Mouse (Mus musculus): ENCODE data around the gene Gm10912. TPM values are rescaled to one million over a fixed set of nuclear protein-coding genes. Genes with fewer than 3 reads are reported as not detected.

Gene Gm10912
- polyA plus RNA-seq, 1 experiment: not detected

DNA sequence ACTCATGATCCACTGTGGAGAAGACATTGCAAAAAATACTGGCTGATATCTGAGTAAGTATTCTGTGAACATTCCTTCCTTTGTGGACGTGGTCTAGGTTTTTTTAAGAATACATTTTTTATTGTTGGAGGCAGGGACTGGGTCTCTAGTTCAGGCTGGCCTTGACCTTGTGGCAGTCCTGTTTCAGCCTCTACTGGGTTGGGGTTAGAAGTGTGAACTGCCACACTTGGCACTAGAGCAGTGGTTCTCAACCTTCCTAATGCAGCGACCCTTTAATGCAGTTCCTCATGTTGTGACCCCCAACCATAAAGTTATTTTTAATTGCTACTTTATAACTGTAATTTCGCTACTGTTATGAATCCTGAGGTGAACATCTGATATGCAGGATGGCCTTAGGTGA is 35.2 kb upstream of the Gm10912 start:
- Histone ChIP-seq H3ac (ENCODE audit: control insufficient read depth, insufficient read length) (no peak overlapping the region), H3K4me2 (ENCODE audit: low read depth) (no peak overlapping the region), H3K27me3 (ENCODE audit: control insufficient read depth, insufficient read depth, insufficient read length) (no peaks in the 10 kb centered on the region), H3K36me3 (ENCODE audit: control insufficient read depth, insufficient read depth) (peaks cover 9% of the 10 kb centered on the region), H3K79me2 (ENCODE audit: control insufficient read depth, insufficient read depth) (peaks cover 18% of the 10 kb centered on the region), H3K4me3 (no peak overlapping the region)
- TF ChIP-seq CEBPB (IDR thresholded peaks at IDR 0.05; ENCODE audit: insufficient read depth, poor library complexity, severe bottlenecking) (no peak), SRF (IDR thresholded peaks at IDR 0.05; ENCODE audit: control insufficient read depth, insufficient read length, low read depth) (no peak), MYOG (IDR thresholded peaks at IDR 0.05; ENCODE audit: control insufficient read depth in 1 of 3, insufficient read depth in 1 of 3, insufficient read length in 2 of 3, low read depth in 2 of 3) (no peak), POLR2AphosphoS2 (IDR thresholded peaks at IDR 0.05; ENCODE audit: insufficient read length, low read depth) (no peak), MYOD1 (IDR thresholded peaks at IDR 0.05; ENCODE audit: control insufficient read depth in 1 of 3, insufficient read length in 2 of 3, low read depth in 2 of 3) (no peak)

DNA sequence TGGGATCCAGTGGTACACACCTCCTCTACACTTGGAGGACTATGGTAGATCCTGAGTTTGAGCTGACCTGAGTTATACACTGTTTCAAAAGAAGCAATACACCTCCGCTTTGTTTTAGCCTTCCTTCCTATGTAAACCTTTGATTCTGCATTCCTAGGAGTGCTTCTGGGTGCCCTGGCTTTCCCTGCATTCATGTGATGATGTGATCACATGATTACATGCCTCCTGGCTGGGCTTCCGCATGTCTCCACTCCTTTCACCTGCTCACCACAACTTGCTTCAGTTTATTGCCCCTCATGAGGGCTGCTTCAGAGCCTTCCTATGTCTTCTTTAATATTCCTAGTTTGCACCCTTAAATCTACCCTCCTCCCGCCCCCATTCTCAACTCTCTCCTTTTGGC is 33.6 kb upstream of the Gm10912 start:
- Histone ChIP-seq H3K4me3 (no peak overlapping the region), H3ac (ENCODE audit: control insufficient read depth, insufficient read length) (no peak overlapping the region), H3K4me2 (ENCODE audit: low read depth) (no peak overlapping the region), H3K27me3 (ENCODE audit: control insufficient read depth, insufficient read depth, insufficient read length) (no peaks in the 10 kb centered on the region), H3K36me3 (ENCODE audit: control insufficient read depth, insufficient read depth) (peaks cover 22% of the 10 kb centered on the region), H3K79me2 (ENCODE audit: control insufficient read depth, insufficient read depth) (peaks cover 18% of the 10 kb centered on the region)
- no peak for TF ChIP-seq TCF3 (IDR thresholded peaks at IDR 0.05; ENCODE audit: insufficient read length, low read depth)
- no peak for TF ChIP-seq POLR2AphosphoS2 (IDR thresholded peaks at IDR 0.05; ENCODE audit: insufficient read length, low read depth)
- no peak for TF ChIP-seq REST (IDR thresholded peaks at IDR 0.05; ENCODE audit: insufficient read depth, insufficient read length)
- TF ChIP-seq TCF12 (IDR thresholded peaks at IDR 0.05; ENCODE audit: insufficient read depth, poor library complexity, severe bottlenecking): no peak
- no peak for TF ChIP-seq MYOG (IDR thresholded peaks at IDR 0.05; ENCODE audit: control insufficient read depth in 1 of 3, insufficient read depth in 1 of 3, insufficient read length in 2 of 3, low read depth in 2 of 3)
- no peak for TF ChIP-seq MAX (IDR thresholded peaks at IDR 0.05; ENCODE audit: low read depth)
- TF ChIP-seq MYOD1 (IDR thresholded peaks at IDR 0.05; ENCODE audit: control insufficient read depth in 1 of 3, insufficient read length in 2 of 3, low read depth in 2 of 3): no peak
- no peak for TF ChIP-seq E2F4 (IDR thresholded peaks at IDR 0.05; ENCODE audit: insufficient read depth)
- no peak for TF ChIP-seq SRF (IDR thresholded peaks at IDR 0.05; ENCODE audit: control insufficient read depth, insufficient read length, low read depth)
- TF ChIP-seq POLR2A (IDR thresholded peaks at IDR 0.05; ENCODE audit: insufficient read length, low read depth): no peak
- no peak for TF ChIP-seq CEBPB (IDR thresholded peaks at IDR 0.05; ENCODE audit: insufficient read depth, poor library complexity, severe bottlenecking)
- no peak for TF ChIP-seq USF1 (IDR thresholded peaks at IDR 0.05; ENCODE audit: low read depth)

DNA sequence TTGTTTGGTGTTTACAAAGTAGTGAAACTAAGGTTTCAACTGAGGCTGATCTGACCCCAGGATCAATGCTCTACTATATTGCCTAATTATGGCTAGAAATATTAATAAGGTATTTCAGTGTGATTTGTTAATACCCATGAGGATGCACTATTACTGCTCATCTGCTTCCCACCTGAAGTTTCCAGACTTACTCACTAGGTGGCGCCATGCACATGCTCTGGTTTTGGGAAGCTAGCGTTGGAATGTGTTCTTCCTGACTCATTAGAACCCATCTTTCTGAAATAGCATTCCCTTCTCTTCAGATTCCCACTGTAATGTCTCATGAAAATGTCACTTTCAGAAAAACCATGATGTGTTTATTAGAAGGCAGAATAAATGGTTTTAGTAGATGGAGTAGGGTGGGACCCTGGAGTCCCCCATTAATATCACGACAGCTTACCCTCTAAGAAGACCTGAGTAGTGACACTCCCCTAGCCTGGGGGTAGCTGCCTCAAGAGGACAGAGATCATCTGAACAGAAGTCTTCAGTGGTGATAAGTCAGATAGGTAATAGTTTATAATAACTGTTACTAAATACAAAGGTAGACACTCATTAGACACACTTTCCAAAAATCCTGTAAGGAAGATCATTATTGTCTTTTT is 30.7 kb upstream of the Gm10912 start:
- H3K79me2 ChIP-seq (ENCODE audit: control insufficient read depth, insufficient read depth): no peaks in the 10 kb centered on the region
- no peak overlapping the region for H3K4me2 ChIP-seq (ENCODE audit: low read depth)
- no peak overlapping the region for H3ac ChIP-seq (ENCODE audit: control insufficient read depth, insufficient read length)
- TF ChIP-seq SRF (IDR thresholded peaks at IDR 0.05; ENCODE audit: control insufficient read depth, insufficient read length, low read depth): no peak
- no peak for TF ChIP-seq TCF12 (IDR thresholded peaks at IDR 0.05; ENCODE audit: insufficient read depth, poor library complexity, severe bottlenecking)
- no peak for TF ChIP-seq MYOD1 (IDR thresholded peaks at IDR 0.05; ENCODE audit: control insufficient read depth in 1 of 3, insufficient read length in 2 of 3, low read depth in 2 of 3)
- no peak for TF ChIP-seq POLR2A (IDR thresholded peaks at IDR 0.05; ENCODE audit: insufficient read length, low read depth)
- TF ChIP-seq E2F4 (IDR thresholded peaks at IDR 0.05; ENCODE audit: insufficient read depth): no peak
- no peak for TF ChIP-seq MAX (IDR thresholded peaks at IDR 0.05; ENCODE audit: low read depth)
- no peak for TF ChIP-seq POLR2AphosphoS2 (IDR thresholded peaks at IDR 0.05; ENCODE audit: insufficient read length, low read depth)
- no peak for TF ChIP-seq REST (IDR thresholded peaks at IDR 0.05; ENCODE audit: insufficient read depth, insufficient read length)
- TF ChIP-seq USF1 (IDR thresholded peaks at IDR 0.05; ENCODE audit: low read depth): no peak
- no peaks in the 10 kb centered on the region for H3K27me3 ChIP-seq (ENCODE audit: control insufficient read depth, insufficient read depth, insufficient read length)
- peaks cover 32% of the 10 kb centered on the region for H3K36me3 ChIP-seq (ENCODE audit: control insufficient read depth, insufficient read depth)
- H3K4me3 ChIP-seq: no peak overlapping the region

DNA sequence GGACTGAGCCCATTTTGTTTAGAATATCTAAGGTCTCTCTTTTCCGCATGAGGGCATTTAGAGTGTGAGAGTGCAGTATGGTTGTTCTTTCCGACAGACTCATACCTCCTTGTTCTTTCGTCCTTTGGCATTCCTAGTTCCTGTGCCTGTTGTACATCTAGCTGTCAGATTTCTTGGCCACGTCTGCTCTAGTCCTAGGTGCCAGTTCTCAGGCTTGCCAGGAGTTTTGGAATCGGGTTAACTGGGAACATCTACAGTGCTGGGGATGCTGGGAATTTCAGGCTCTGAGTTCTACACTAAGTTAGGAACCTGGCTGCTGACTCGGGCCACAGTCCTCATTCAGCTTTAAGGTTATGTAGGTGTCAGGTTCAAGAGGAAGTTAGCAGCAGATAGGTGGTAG is 30.0 kb upstream of the Gm10912 start:
- Histone ChIP-seq H3ac (ENCODE audit: control insufficient read depth, insufficient read length) (no peak overlapping the region), H3K27me3 (ENCODE audit: control insufficient read depth, insufficient read depth, insufficient read length) (no peaks in the 10 kb centered on the region), H3K36me3 (ENCODE audit: control insufficient read depth, insufficient read depth) (peaks cover 32% of the 10 kb centered on the region), H3K4me3 (no peak overlapping the region), H3K79me2 (ENCODE audit: control insufficient read depth, insufficient read depth) (no peaks in the 10 kb centered on the region), H3K4me2 (ENCODE audit: low read depth) (no peak overlapping the region)
- TF ChIP-seq E2F4 (IDR thresholded peaks at IDR 0.05; ENCODE audit: insufficient read depth) (no peak), MYOD1 (IDR thresholded peaks at IDR 0.05; ENCODE audit: control insufficient read depth in 1 of 3, insufficient read length in 2 of 3, low read depth in 2 of 3) (no peak), USF1 (IDR thresholded peaks at IDR 0.05; ENCODE audit: low read depth) (no peak), CEBPB (IDR thresholded peaks at IDR 0.05; ENCODE audit: insufficient read depth, poor library complexity, severe bottlenecking) (no peak), TCF12 (IDR thresholded peaks at IDR 0.05; ENCODE audit: insufficient read depth, poor library complexity, severe bottlenecking) (no peak), REST (IDR thresholded peaks at IDR 0.05; ENCODE audit: insufficient read depth, insufficient read length) (no peak), SRF (IDR thresholded peaks at IDR 0.05; ENCODE audit: control insufficient read depth, insufficient read length, low read depth) (no peak), MYOG (IDR thresholded peaks at IDR 0.05; ENCODE audit: control insufficient read depth in 1 of 3, insufficient read depth in 1 of 3, insufficient read length in 2 of 3, low read depth in 2 of 3) (no peak)

DNA sequence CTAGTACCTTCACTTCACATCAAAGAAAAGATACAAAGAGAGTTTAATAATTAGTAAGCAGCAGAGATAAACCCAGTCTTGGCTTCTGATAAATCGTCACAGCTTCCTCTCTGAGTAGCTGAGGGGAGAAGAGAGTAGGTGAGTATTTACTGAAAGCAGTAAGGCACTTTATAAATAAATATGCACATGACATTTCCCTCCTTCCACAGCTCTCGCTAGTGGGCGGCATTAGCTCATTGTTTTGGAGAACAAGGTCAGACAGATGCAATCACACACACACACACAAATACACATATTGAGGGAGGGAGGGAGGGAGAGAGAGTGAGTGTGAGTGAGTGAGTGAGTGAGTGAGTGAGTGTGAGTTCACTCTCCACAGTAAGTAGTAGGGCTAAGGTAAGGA is 29.3 kb upstream of the Gm10912 start:
- Histone ChIP-seq H3ac (ENCODE audit: control insufficient read depth, insufficient read length) (no peak overlapping the region), H3K27me3 (ENCODE audit: control insufficient read depth, insufficient read depth, insufficient read length) (no peaks in the 10 kb centered on the region), H3K36me3 (ENCODE audit: control insufficient read depth, insufficient read depth) (peaks cover 32% of the 10 kb centered on the region), H3K79me2 (ENCODE audit: control insufficient read depth, insufficient read depth) (no peaks in the 10 kb centered on the region), H3K4me2 (ENCODE audit: low read depth) (no peak overlapping the region), H3K4me3 (no peak overlapping the region)
- TF ChIP-seq MYOG (IDR thresholded peaks at IDR 0.05; ENCODE audit: control insufficient read depth in 1 of 3, insufficient read depth in 1 of 3, insufficient read length in 2 of 3, low read depth in 2 of 3) (no peak), REST (IDR thresholded peaks at IDR 0.05; ENCODE audit: insufficient read depth, insufficient read length) (no peak), CEBPB (IDR thresholded peaks at IDR 0.05; ENCODE audit: insufficient read depth, poor library complexity, severe bottlenecking) (no peak), TCF12 (IDR thresholded peaks at IDR 0.05; ENCODE audit: insufficient read depth, poor library complexity, severe bottlenecking) (no peak), SRF (IDR thresholded peaks at IDR 0.05; ENCODE audit: control insufficient read depth, insufficient read length, low read depth) (no peak), POLR2AphosphoS2 (IDR thresholded peaks at IDR 0.05; ENCODE audit: insufficient read length, low read depth) (no peak), MYOD1 (IDR thresholded peaks at IDR 0.05; ENCODE audit: control insufficient read depth in 1 of 3, insufficient read length in 2 of 3, low read depth in 2 of 3) (no peak), TCF3 (IDR thresholded peaks at IDR 0.05; ENCODE audit: insufficient read length, low read depth) (no peak), USF1 (IDR thresholded peaks at IDR 0.05; ENCODE audit: low read depth) (no peak), MAX (IDR thresholded peaks at IDR 0.05; ENCODE audit: low read depth) (no peak), E2F4 (IDR thresholded peaks at IDR 0.05; ENCODE audit: insufficient read depth) (no peak), POLR2A (IDR thresholded peaks at IDR 0.05; ENCODE audit: insufficient read length, low read depth) (no peak)

Data from myocyte (in vitro differentiated cells).